In the genomic region with DNA sequence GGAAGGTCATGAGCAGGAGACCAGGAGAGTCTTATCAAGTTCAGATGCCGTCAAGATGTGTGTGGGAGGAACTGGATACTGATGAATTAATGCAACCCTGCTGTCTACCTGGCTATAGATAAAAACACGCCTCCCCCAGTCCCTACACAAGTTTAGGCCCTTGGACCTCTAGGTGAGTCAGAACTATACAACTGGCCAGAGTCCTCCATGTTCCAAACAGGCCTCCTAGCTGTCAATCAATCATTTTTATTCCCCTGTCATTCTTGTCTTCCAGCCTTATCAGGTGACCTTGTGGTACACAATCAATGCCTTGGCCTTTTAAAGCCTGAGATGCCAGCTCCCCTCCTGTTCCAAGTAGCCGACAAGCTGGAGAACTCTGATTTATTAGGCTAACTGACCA, we compare ENCODE assay signal across 17 mouse cellular contexts.
"Had no signal": no experiment of that assay in that cellular context is flagged by ENCODE, and none has a peak within 500 bp of the region (broad histone marks: within the 10 kb centered on the region; RNA-seq: fewer than 3 reads in every experiment).

No protein-coding gene starts in this region.

- ATAC-seq: hindbrain, embryonic 16.5 days; hindbrain, postnatal 0 days; inflammation-experienced regulatory T-cells, adult 6 months had no signal

- H3K4me3 ChIP-seq: heart, embryonic 10.5 days; heart, embryonic 12.5 days; heart, embryonic 13.5 days; heart, embryonic 15.5 days; hindbrain, embryonic 10.5 days; hindbrain, embryonic 12.5 days; hindbrain, embryonic 13.5 days; hindbrain, embryonic 15.5 days; kidney, embryonic 15.5 days; layer of hippocampus, adult 2 months; left cerebral cortex, adult 2 months had no signal

- H3K27me3 ChIP-seq: heart, embryonic 12.5 days; heart, embryonic 13.5 days; hindbrain, embryonic 13.5 days; hindbrain, embryonic 15.5 days had no signal

- H3K9ac ChIP-seq: heart, embryonic 12.5 days; heart, embryonic 13.5 days; heart, embryonic 15.5 days; hindbrain, embryonic 12.5 days; hindbrain, embryonic 13.5 days; hindbrain, embryonic 14.5 days; hindbrain, embryonic 15.5 days; kidney, embryonic 15.5 days had no signal

- H3K4me1 ChIP-seq: heart, embryonic 10.5 days; heart, embryonic 12.5 days; heart, embryonic 13.5 days; heart, embryonic 15.5 days; hindbrain, embryonic 10.5 days; hindbrain, embryonic 12.5 days; hindbrain, embryonic 13.5 days; hindbrain, embryonic 15.5 days; kidney, embryonic 15.5 days had no signal

- H3K27ac ChIP-seq: heart, embryonic 10.5 days; heart, embryonic 13.5 days; heart, embryonic 15.5 days; hindbrain, embryonic 10.5 days; hindbrain, embryonic 12.5 days; hindbrain, embryonic 13.5 days; hindbrain, embryonic 14.5 days; hindbrain, embryonic 15.5 days; hindbrain, postnatal 0 days; kidney, embryonic 15.5 days; kidney, postnatal 0 days; layer of hippocampus, adult 2 months; left cerebral cortex, adult 2 months had no signal

- H3K36me3 ChIP-seq: heart, embryonic 13.5 days; heart, embryonic 15.5 days; hindbrain, embryonic 10.5 days; hindbrain, embryonic 12.5 days; hindbrain, embryonic 15.5 days; kidney, embryonic 15.5 days had no signal

- H3K9me3 ChIP-seq: heart, embryonic 10.5 days; heart, embryonic 15.5 days; hindbrain, embryonic 10.5 days; hindbrain, embryonic 12.5 days; hindbrain, embryonic 13.5 days; hindbrain, embryonic 15.5 days; kidney, embryonic 15.5 days had no signal

- H3K4me2 ChIP-seq: heart, embryonic 11.5 days; heart, embryonic 12.5 days; heart, embryonic 13.5 days; heart, embryonic 15.5 days; hindbrain, embryonic 12.5 days; hindbrain, embryonic 13.5 days; hindbrain, embryonic 14.5 days; hindbrain, embryonic 15.5 days; kidney, embryonic 15.5 days had no signal
